Mouse (Mus musculus) heart, postnatal 0 days (tissue): Measurements from ENCODE around the gene C8a. TPM values are rescaled to one million over a fixed set of nuclear protein-coding genes. Genes with fewer than 3 reads are reported as not detected.

ENCODE experiments used
- ATAC-seq: fragments of 200-750 bp; cut with Nextera tagmentation; 2 replicates; pipeline ENCODE4 v1.8.0; 2017; ENCODE audit warnings: low read depth, moderate number of reproducible peaks, moderate library complexity; ENCODE audit not compliant: insufficient read depth
- DNase-seq: peaks from one replicate; pipeline ENCODE4 v3.0.0-alpha.2; 2016; ENCODE audit warnings: low spot score
- H3K27ac ChIP-seq: fragments of 300-500 bp; sonication (generic); 2 replicates; pipeline ENCODE4 v1.5.1; 2014; ENCODE audit warnings: low read depth, mild to moderate bottlenecking
- H3K27me3 ChIP-seq: fragments of 300-500 bp; sonication (generic); 2 replicates; pipeline ENCODE4 v1.6.1; 2014; ENCODE audit warnings: low read length, mixed read lengths; ENCODE audit not compliant: control insufficient read depth, insufficient read depth
- H3K36me3 ChIP-seq: fragments of 300-500 bp; sonication (generic); replicated peaks from 2 replicates; pipeline ENCODE4 v1.6.1; 2014; ENCODE audit warnings: low read length, mixed read lengths; ENCODE audit not compliant: control insufficient read depth, insufficient read depth
- H3K4me1 ChIP-seq: fragments of 300-500 bp; sonication (generic); 2 replicates; pipeline ENCODE4 v1.6.1; 2014; ENCODE audit warnings: antibody characterized with exemption; ENCODE audit not compliant: control insufficient read depth, insufficient read depth
- H3K4me2 ChIP-seq: fragments of 300-500 bp; sonication (generic); 2 replicates; pipeline ENCODE4 v1.6.1; 2014; ENCODE audit warnings: low read depth, mild to moderate bottlenecking, low read length, moderate library complexity
- H3K4me3 ChIP-seq: fragments of 300-500 bp; sonication (generic); 2 replicates; pipeline ENCODE4 v1.5.1; 2014; ENCODE audit warnings: low read depth, low read length
- H3K9ac ChIP-seq: fragments of 300-500 bp; sonication (generic); replicated peaks from 2 replicates; pipeline ENCODE4 v1.6.1; 2014; ENCODE audit warnings: low read depth, low read length, mixed read lengths
- H3K9me3 ChIP-seq: fragments of 300-500 bp; sonication (generic); replicated peaks from 2 replicates; pipeline ENCODE4 v1.6.1; 2016; ENCODE audit warnings: low read length; ENCODE audit not compliant: control insufficient read depth
- CTCF ChIP-seq: IDR thresholded peaks from 2 replicates; pipeline ENCODE4 v1.5.1; 2016; ENCODE audit warnings: antibody characterized with exemption, control low read depth, low read depth
- EP300 ChIP-seq: IDR thresholded peaks from 2 replicates; pipeline ENCODE4 v1.6.1; 2016; ENCODE audit warnings: antibody characterized with exemption, low read depth
- WGBS: fragments of 180-500 bp; shearing (Covaris S2); extraction: QIAGEN DNeasy Blood & Tissue Kit; methylation state at CpG from one replicate; pipeline ENCODE4 v1.1.7; 2014; 5-methylcytosine and 5-hydroxymethylcytosine counted together
- polyA plus RNA-seq: library from polyadenylated mRNA; unstranded; fragments of >200 nt; fragmentation: Nextera tagmentation; extraction: Ambion mirVana; gene quantifications from 2 replicates; pipeline ENCODE4 v1.2.1, GENCODE M21; 2015
- total RNA-seq: library from RNA; depleted of rRNA; stranded (reverse); fragments of >200 nt; gene quantifications from 2 replicates; pipeline ENCODE4 v1.2.3, GENCODE M21; 2014; ENCODE audit warnings: low replicate concordance; rRNA removed

The C8a gene
- total and polyA plus RNA-seq, 2 experiments from 2014 or later, result not detected

DNA sequence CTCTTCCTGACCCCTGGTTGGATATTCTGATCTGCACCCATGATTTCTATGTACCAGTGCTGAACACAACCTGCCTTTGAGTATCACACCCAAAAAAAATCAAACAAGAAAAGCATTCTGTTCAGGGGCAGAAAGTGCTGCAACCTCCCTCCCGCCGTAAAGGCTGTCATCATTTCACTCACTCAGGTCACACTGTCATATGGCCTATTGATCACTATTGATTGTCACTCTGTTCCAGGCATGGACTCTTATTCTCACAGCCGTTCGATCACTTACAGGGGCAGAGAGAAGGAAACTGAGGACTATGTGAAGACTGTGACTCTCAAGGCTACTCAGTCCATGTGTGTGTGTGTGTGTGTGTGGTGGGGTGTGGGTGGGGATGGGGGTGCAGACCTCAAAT lies 108.0 kb downstream of the C8a start:
- H3K27ac ChIP-seq, result no peak overlapping the region
- H3K4me3 ChIP-seq, result no peak overlapping the region
- WGBS, result 79% methylated on average over 4 of the region's 4 CpGs
- no peaks in the 10 kb centered on the region for H3K9me3 ChIP-seq
- ATAC-seq (no peak), DNase-seq (no peak)
- no peaks in the 10 kb centered on the region for H3K27me3 ChIP-seq
- H3K4me1 ChIP-seq, result no peaks in the 10 kb centered on the region
- no peak overlapping the region for H3K9ac ChIP-seq
- H3K4me2 ChIP-seq, result no peak overlapping the region
- TF ChIP-seq CTCF, result no peak
- no peak for TF ChIP-seq EP300
- no peaks in the 10 kb centered on the region for H3K36me3 ChIP-seq

DNA sequence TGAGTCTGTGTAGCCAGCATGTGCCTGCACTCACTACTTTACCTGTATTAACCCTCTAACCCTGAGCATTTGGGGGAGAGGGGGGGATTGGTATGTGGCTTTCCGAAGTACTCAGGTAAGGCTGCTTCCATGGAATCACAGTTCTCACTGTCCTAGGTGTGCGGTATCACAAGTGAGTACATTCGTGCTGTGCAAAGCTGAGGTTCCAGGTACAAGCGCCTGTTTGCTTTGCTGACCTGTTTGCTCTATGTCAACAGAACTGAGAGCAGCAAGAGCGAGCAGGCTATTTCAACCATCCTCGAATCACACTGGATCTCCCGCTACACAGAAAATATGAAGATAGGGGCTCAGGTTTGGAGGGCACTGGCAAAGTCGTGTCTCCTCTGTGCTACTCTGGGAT lies 110.1 kb downstream of the C8a start, which contains the start of gene C8b:
TSS of gene C8b (plus strand) at position 253 of the 400 bp plus-strand sequence.
- no peak for TF ChIP-seq EP300
- TF ChIP-seq CTCF, result no peak

More for the DNA sequence above, 110.1 kb downstream of the C8a start, which contains the start of gene C8b:
- H3K9me3 ChIP-seq, result no peaks in the 10 kb centered on the region
- H3K4me2 ChIP-seq, result no peak within 1 kb of the TSS
- no peak for DNase-seq
- WGBS, result 78% methylated on average over 8 of the region's 8 CpGs
- ATAC-seq, result no peak
- no peaks in the 10 kb centered on the region for H3K4me1 ChIP-seq
- no peak within 1 kb of the TSS for H3K9ac ChIP-seq
- H3K27me3 ChIP-seq, result no peaks in the 10 kb centered on the region
- H3K36me3 ChIP-seq, result no peaks in the 10 kb centered on the region
- H3K4me3 ChIP-seq, result no peak within 1 kb of the TSS
- H3K27ac ChIP-seq, result no peak within 1 kb of the TSS

Other genes with a start within 250 kb of the C8a start
- not detected in 2 replicates for gene C8b, start 110.1 kb downstream of the C8a start, total RNA-seq
- not detected in 2 replicates for gene C8b, start 110.1 kb downstream of the C8a start, polyA plus RNA-seq
- not detected in 2 replicates for gene Gm17662, start 19.1 kb downstream of the C8a start, total RNA-seq
- gene Gm17662, start 19.1 kb downstream of the C8a start, polyA plus RNA-seq, result not detected in 2 replicates
- not detected in 2 replicates for gene Fyb2, start 37.1 kb upstream of the C8a start, total RNA-seq
- not detected in 2 replicates for gene Fyb2, start 37.1 kb upstream of the C8a start, polyA plus RNA-seq
- 64.3 and 83.6 TPM in 2 replicates for gene Prkaa2, start 233.5 kb upstream of the C8a start, total RNA-seq
- gene Prkaa2, start 233.5 kb upstream of the C8a start, polyA plus RNA-seq, result 32.5 and 35.6 TPM in 2 replicates